Mouse (Mus musculus): ENCODE measurements at regions not wholly inside any gene's neighbourhood (a gene's known extent, or its start where the extent isn't known, plus 50 kb on each side); places are given as distances from the start of the nearest gene placed in this dataset.

- H3K4me2 ChIP-seq (ENCODE audit: low read depth, low read length) = no peak overlapping the region
- no peaks in the 10 kb centered on the region for H3K9me3 ChIP-seq (ENCODE audit: control insufficient read depth, low read length)
- no peaks in the 10 kb centered on the region for H3K27me3 ChIP-seq (ENCODE audit: control insufficient read depth, insufficient read depth, low read depth, low read length)
- no peak overlapping the region for H3K4me3 ChIP-seq (ENCODE audit: low read length)
- H3K27ac ChIP-seq (ENCODE audit: low read length) = no peak overlapping the region
- ATAC-seq (ENCODE audit: low read depth) = no peak
- no peaks in the 10 kb centered on the region for H3K36me3 ChIP-seq (ENCODE audit: control insufficient read depth, insufficient read depth, low read length)
- 82% methylated on average over 2 of the region's 2 CpGs for WGBS
- no peak overlapping the region for H3K9ac ChIP-seq (ENCODE audit: low read length)
- H3K4me1 ChIP-seq (replicated peaks; ENCODE audit: control insufficient read depth, insufficient read depth, low read length) = no peaks in the 10 kb centered on the region
Observed at GRCm38 (mm10) chr2:160020876-160021275, 313.1 kb downstream of the Gm826 start.

GRCm38 (mm10) chr2:160017020-160017812 is 316.7 kb downstream of the Gm826 start:
- Histone ChIP-seq H3K27ac (ENCODE audit: low read length) (no peak overlapping the region), H3K4me2 (ENCODE audit: low read depth, low read length) (no peak overlapping the region), H3K9ac (ENCODE audit: low read length) (no peak overlapping the region), H3K36me3 (ENCODE audit: control insufficient read depth, insufficient read depth, low read length) (no peaks in the 10 kb centered on the region), H3K4me1 (replicated peaks; ENCODE audit: control insufficient read depth, insufficient read depth, low read length) (no peaks in the 10 kb centered on the region), H3K9me3 (ENCODE audit: control insufficient read depth, low read length) (no peaks in the 10 kb centered on the region), H3K27me3 (ENCODE audit: control insufficient read depth, insufficient read depth, low read depth, low read length) (no peaks in the 10 kb centered on the region), H3K4me3 (ENCODE audit: low read length) (no peak overlapping the region)
- ATAC-seq (ENCODE audit: low read depth) = no peak
- 68% methylated on average over 5 of the region's 5 CpGs for WGBS

- no peaks in the 10 kb centered on the region for H3K9me3 ChIP-seq (ENCODE audit: control insufficient read depth, low read length)
- no peak overlapping the region for H3K4me3 ChIP-seq (ENCODE audit: low read length)
- no peaks in the 10 kb centered on the region for H3K4me1 ChIP-seq (replicated peaks; ENCODE audit: control insufficient read depth, insufficient read depth, low read length)
- ATAC-seq (ENCODE audit: low read depth) = no peak
- H3K27ac ChIP-seq (ENCODE audit: low read length) = no peak overlapping the region
- no peak overlapping the region for H3K9ac ChIP-seq (ENCODE audit: low read length)
- no peak overlapping the region for H3K4me2 ChIP-seq (ENCODE audit: low read depth, low read length)
- WGBS = 76% methylated on average over 6 of the region's 6 CpGs
- H3K27me3 ChIP-seq (ENCODE audit: control insufficient read depth, insufficient read depth, low read depth, low read length) = no peaks in the 10 kb centered on the region
- H3K36me3 ChIP-seq (ENCODE audit: control insufficient read depth, insufficient read depth, low read length) = no peaks in the 10 kb centered on the region
Observed at GRCm38 (mm10) chr2:160011421-160011820, 322.5 kb downstream of the Gm826 start.

GRCm38 (mm10) chr2:160002695-160003094 is 331.3 kb downstream of the Gm826 start:
- H3K27ac ChIP-seq (ENCODE audit: low read length) = no peak overlapping the region
- H3K36me3 ChIP-seq (ENCODE audit: control insufficient read depth, insufficient read depth, low read length) = no peaks in the 10 kb centered on the region
- no peak overlapping the region for H3K9ac ChIP-seq (ENCODE audit: low read length)
- no peaks in the 10 kb centered on the region for H3K9me3 ChIP-seq (ENCODE audit: control insufficient read depth, low read length)
- H3K4me3 ChIP-seq (ENCODE audit: low read length) = no peak overlapping the region
- WGBS = 53% methylated on average over 3 of the region's 3 CpGs
- H3K4me1 ChIP-seq (replicated peaks; ENCODE audit: control insufficient read depth, insufficient read depth, low read length) = no peaks in the 10 kb centered on the region
- H3K4me2 ChIP-seq (ENCODE audit: low read depth, low read length) = no peak overlapping the region
- 0 out of 2 replicates have a peak, but pooled peaks have one; percentile 31 for ATAC-seq (ENCODE audit: low read depth)
- no peaks in the 10 kb centered on the region for H3K27me3 ChIP-seq (ENCODE audit: control insufficient read depth, insufficient read depth, low read depth, low read length)

- no peak overlapping the region for H3K4me3 ChIP-seq (ENCODE audit: low read length)
Observed at GRCm38 (mm10) chr2:160000449-160000848, 333.5 kb downstream of the Gm826 start.

GRCm38 (mm10) chr2:159997395-159997794 is 336.6 kb downstream of the Gm826 start:
- Histone ChIP-seq H3K36me3 (ENCODE audit: control insufficient read depth, insufficient read depth, low read length) (no peaks in the 10 kb centered on the region), H3K9me3 (ENCODE audit: control insufficient read depth, low read length) (no peaks in the 10 kb centered on the region), H3K27me3 (ENCODE audit: control insufficient read depth, insufficient read depth, low read depth, low read length) (no peaks in the 10 kb centered on the region), H3K4me3 (ENCODE audit: low read length) (no peak overlapping the region), H3K9ac (ENCODE audit: low read length) (no peak overlapping the region), H3K4me2 (ENCODE audit: low read depth, low read length) (no peak overlapping the region), H3K27ac (ENCODE audit: low read length) (no peak overlapping the region), H3K4me1 (replicated peaks; ENCODE audit: control insufficient read depth, insufficient read depth, low read length) (no peaks in the 10 kb centered on the region)
- 79% methylated on average over 9 of the region's 9 CpGs for WGBS
- ATAC-seq (ENCODE audit: low read depth) = no peak

More at GRCm38 (mm10) chr2:160000449-160000848, 333.5 kb downstream of the Gm826 start:
- no peak for ATAC-seq (ENCODE audit: low read depth)
- H3K4me2 ChIP-seq (ENCODE audit: low read depth, low read length) = no peak overlapping the region
- WGBS = 71% methylated on average over 4 of the region's 4 CpGs
- no peaks in the 10 kb centered on the region for H3K9me3 ChIP-seq (ENCODE audit: control insufficient read depth, low read length)
- no peak overlapping the region for H3K27ac ChIP-seq (ENCODE audit: low read length)
- H3K9ac ChIP-seq (ENCODE audit: low read length) = no peak overlapping the region
- no peaks in the 10 kb centered on the region for H3K27me3 ChIP-seq (ENCODE audit: control insufficient read depth, insufficient read depth, low read depth, low read length)
- no peaks in the 10 kb centered on the region for H3K4me1 ChIP-seq (replicated peaks; ENCODE audit: control insufficient read depth, insufficient read depth, low read length)
- no peaks in the 10 kb centered on the region for H3K36me3 ChIP-seq (ENCODE audit: control insufficient read depth, insufficient read depth, low read length)

- no peaks in the 10 kb centered on the region for H3K4me1 ChIP-seq (replicated peaks; ENCODE audit: control insufficient read depth, insufficient read depth, low read length)
- no peak for ATAC-seq (ENCODE audit: low read depth)
- 74% methylated on average over 3 of the region's 3 CpGs for WGBS
Observed at GRCm38 (mm10) chr2:159994490-159994889, 339.5 kb downstream of the Gm826 start.

GRCm38 (mm10) chr2:159986719-159987118 is 347.2 kb downstream of the Gm826 start:
- H3K4me1 ChIP-seq (replicated peaks; ENCODE audit: control insufficient read depth, insufficient read depth, low read length) = no peaks in the 10 kb centered on the region
- H3K27me3 ChIP-seq (ENCODE audit: control insufficient read depth, insufficient read depth, low read depth, low read length) = no peaks in the 10 kb centered on the region
- H3K9me3 ChIP-seq (ENCODE audit: control insufficient read depth, low read length) = no peaks in the 10 kb centered on the region
- WGBS = 90% methylated on average over 7 of the region's 7 CpGs
- H3K27ac ChIP-seq (ENCODE audit: low read length) = no peak overlapping the region
- no peak for ATAC-seq (ENCODE audit: low read depth)
- H3K36me3 ChIP-seq (ENCODE audit: control insufficient read depth, insufficient read depth, low read length) = no peaks in the 10 kb centered on the region
- H3K4me3 ChIP-seq (ENCODE audit: low read length) = no peak overlapping the region
- H3K9ac ChIP-seq (ENCODE audit: low read length) = no peak overlapping the region
- no peak overlapping the region for H3K4me2 ChIP-seq (ENCODE audit: low read depth, low read length)

More at GRCm38 (mm10) chr2:159994490-159994889, 339.5 kb downstream of the Gm826 start:
- Histone ChIP-seq H3K4me2 (ENCODE audit: low read depth, low read length) (no peak overlapping the region), H3K4me3 (ENCODE audit: low read length) (no peak overlapping the region), H3K9ac (ENCODE audit: low read length) (no peak overlapping the region), H3K27ac (ENCODE audit: low read length) (no peak overlapping the region), H3K36me3 (ENCODE audit: control insufficient read depth, insufficient read depth, low read length) (no peaks in the 10 kb centered on the region), H3K9me3 (ENCODE audit: control insufficient read depth, low read length) (no peaks in the 10 kb centered on the region), H3K27me3 (ENCODE audit: control insufficient read depth, insufficient read depth, low read depth, low read length) (no peaks in the 10 kb centered on the region)

- Histone ChIP-seq H3K9me3 (ENCODE audit: control insufficient read depth, low read length) (no peaks in the 10 kb centered on the region), H3K4me3 (ENCODE audit: low read length) (no peak overlapping the region), H3K27me3 (ENCODE audit: control insufficient read depth, insufficient read depth, low read depth, low read length) (no peaks in the 10 kb centered on the region), H3K36me3 (ENCODE audit: control insufficient read depth, insufficient read depth, low read length) (no peaks in the 10 kb centered on the region), H3K9ac (ENCODE audit: low read length) (no peak overlapping the region), H3K4me2 (ENCODE audit: low read depth, low read length) (no peak overlapping the region), H3K27ac (ENCODE audit: low read length) (no peak overlapping the region), H3K4me1 (replicated peaks; ENCODE audit: control insufficient read depth, insufficient read depth, low read length) (no peaks in the 10 kb centered on the region)
- ATAC-seq (ENCODE audit: low read depth) = no peak
- WGBS = 75% methylated on average over 3 of the region's 3 CpGs
Observed at GRCm38 (mm10) chr2:159981694-159982093, 352.3 kb downstream of the Gm826 start.
